Mouse (Mus musculus) erythroblast, embryonic 14.5 days (primary cell): ENCODE results near the gene Dock1.

Experiments
- GATA1 ChIP-seq: IDR thresholded peaks from 2 replicates; pipeline ENCODE4 v1.6.1; 2012; ENCODE audit warnings: low read length, inconsistent platforms, mixed read lengths
- TAL1 ChIP-seq: IDR thresholded peaks from 3 replicates; pipeline ENCODE4 v1.6.1; 2012; ENCODE audit warnings: low read length, inconsistent platforms, mixed read lengths

- no peak for TF ChIP-seq TAL1
- no peak for TF ChIP-seq GATA1
These were observed 324.5 kb downstream of the Dock1 start for GRCm38 (mm10) chr7:134994983-134995382.
